Mouse (Mus musculus) olfactory bulb, adult 2 months (tissue): Measurements from ENCODE around the gene Ugt2b34.
"Not testable (repeated sequence)": the region's sequence is repeated elsewhere in the genome, so short reads cannot be mapped to it uniquely, and the experiment has no call there.

Source experiments
- CTCF ChIP-seq: fragments of 200-500 bp; IDR thresholded peaks from 2 replicates; pipeline ENCODE4 v1.5.1; 2012; ENCODE audit warnings: low read depth, mild to moderate bottlenecking, low read length, moderate library complexity; ENCODE audit not compliant: insufficient read depth
- POLR2A ChIP-seq: fragments of 200-500 bp; IDR thresholded peaks from 2 replicates; pipeline ENCODE4 v1.6.1; 2012; ENCODE audit warnings: mild to moderate bottlenecking, low read depth, low read length, moderate library complexity; ENCODE audit not compliant: insufficient read depth

GRCm38 (mm10) chr5:86856505-86856904 is 50.2 kb downstream of the Ugt2b34 start:
- TF ChIP-seq CTCF, POLR2A: not testable (repeated sequence)
